Mouse (Mus musculus): ENCODE results near the gene Ric8b. TPM values are rescaled to one million over a fixed set of nuclear protein-coding genes. Genes with fewer than 3 reads are reported as not detected.

The Ric8b gene
- polyA plus RNA-seq, 1 experiment from 2014 or later = 43.0 TPM

DNA sequence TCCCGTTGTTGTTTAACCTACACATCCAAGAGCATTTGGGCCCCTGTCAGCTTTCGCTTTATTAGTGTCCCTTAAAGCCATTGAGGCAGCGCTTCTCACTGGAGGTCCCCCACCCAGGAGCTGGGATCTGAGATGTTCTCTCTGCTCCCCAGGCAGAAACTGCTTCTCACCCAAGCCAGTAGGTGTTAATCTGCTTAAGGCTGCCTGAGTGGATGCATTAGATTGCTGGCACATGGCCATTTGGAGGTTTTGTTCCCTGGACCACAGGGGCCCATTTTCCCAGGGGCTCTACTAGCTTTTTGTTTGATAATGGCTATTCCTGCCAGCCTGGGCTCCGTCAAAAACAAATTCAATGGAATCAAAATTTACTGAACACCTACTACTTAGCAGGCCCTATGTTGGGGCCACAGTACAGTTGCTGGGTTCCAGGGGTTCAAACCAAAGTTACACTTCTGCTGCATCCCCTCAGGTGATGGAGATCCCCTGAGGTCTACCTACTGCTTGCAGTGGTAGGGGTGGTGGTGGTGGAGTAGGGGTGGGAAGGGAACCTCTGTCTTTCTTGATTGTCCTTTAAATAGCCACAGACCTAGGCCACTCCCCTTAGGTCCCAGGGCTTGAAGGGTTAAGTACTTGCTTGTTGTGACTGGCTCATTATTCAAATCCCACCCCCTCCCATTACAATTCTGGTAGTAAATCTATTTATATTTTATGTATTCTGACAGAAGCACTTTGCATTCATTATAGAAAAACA, 28.1 kb upstream of the Ric8b start:
- Histone ChIP-seq H3K9ac (ENCODE audit: low read depth, low read length) (no peak overlapping the region), H3K4me1 (ENCODE audit: control insufficient read depth, insufficient read depth, low read depth, low read length) (no peaks in the 10 kb centered on the region), H3K4me2 (ENCODE audit: low read length) (no peak overlapping the region), H3K27me3 (replicated peaks; ENCODE audit: control insufficient read depth, insufficient read depth, low read length) (no peaks in the 10 kb centered on the region), H3K27ac (ENCODE audit: low read depth, low read length) (no peak overlapping the region), H3K4me3 (ENCODE audit: low read length) (no peak overlapping the region), H3K9me3 (ENCODE audit: control insufficient read depth, low read length) (no peaks in the 10 kb centered on the region), H3K36me3 (ENCODE audit: control insufficient read depth, insufficient read depth, low read length) (no peaks in the 10 kb centered on the region)
- ATAC-seq = no peak
- WGBS = 51% methylated on average over 4 of the region's 4 CpGs

DNA sequence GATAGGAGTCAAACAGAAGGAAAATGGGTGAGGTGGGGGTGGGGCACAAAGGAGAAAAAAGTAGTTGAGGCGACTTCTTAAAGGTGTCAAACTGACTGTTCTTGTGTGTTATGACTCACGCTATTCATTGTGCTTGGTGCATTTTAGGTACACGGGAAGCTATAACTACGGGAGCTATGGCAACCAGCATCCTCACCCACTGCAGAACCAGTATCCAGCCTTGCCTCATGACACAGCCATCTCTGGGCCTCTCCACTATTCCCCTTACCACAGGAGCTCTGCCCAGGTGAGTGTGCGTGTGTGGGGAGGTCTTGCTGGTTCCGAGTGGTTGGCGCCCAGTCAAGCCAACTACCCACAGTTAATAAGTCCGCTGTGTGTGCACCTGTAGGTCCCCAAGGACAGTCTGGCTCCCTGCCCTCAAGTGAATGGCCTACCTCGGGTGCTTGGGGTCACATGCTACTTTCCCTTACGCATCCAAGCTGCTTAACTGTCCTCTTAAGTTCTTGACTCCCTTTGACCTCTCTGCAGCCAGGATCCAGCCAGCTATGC, 21.5 kb upstream of the Ric8b start:
- Histone ChIP-seq H3K4me2 (ENCODE audit: low read length) (no peak overlapping the region), H3K27ac (ENCODE audit: low read depth, low read length) (no peak overlapping the region), H3K4me1 (ENCODE audit: control insufficient read depth, insufficient read depth, low read depth, low read length) (no peaks in the 10 kb centered on the region), H3K27me3 (replicated peaks; ENCODE audit: control insufficient read depth, insufficient read depth, low read length) (no peaks in the 10 kb centered on the region), H3K36me3 (ENCODE audit: control insufficient read depth, insufficient read depth, low read length) (no peaks in the 10 kb centered on the region), H3K4me3 (ENCODE audit: low read length) (no peak overlapping the region), H3K9me3 (ENCODE audit: control insufficient read depth, low read length) (no peaks in the 10 kb centered on the region), H3K9ac (ENCODE audit: low read depth, low read length) (no peak overlapping the region)
- whole genome bisulfite sequencing = 92% methylated on average over 10 of the region's 10 CpGs
- ATAC-seq = no peak

DNA sequence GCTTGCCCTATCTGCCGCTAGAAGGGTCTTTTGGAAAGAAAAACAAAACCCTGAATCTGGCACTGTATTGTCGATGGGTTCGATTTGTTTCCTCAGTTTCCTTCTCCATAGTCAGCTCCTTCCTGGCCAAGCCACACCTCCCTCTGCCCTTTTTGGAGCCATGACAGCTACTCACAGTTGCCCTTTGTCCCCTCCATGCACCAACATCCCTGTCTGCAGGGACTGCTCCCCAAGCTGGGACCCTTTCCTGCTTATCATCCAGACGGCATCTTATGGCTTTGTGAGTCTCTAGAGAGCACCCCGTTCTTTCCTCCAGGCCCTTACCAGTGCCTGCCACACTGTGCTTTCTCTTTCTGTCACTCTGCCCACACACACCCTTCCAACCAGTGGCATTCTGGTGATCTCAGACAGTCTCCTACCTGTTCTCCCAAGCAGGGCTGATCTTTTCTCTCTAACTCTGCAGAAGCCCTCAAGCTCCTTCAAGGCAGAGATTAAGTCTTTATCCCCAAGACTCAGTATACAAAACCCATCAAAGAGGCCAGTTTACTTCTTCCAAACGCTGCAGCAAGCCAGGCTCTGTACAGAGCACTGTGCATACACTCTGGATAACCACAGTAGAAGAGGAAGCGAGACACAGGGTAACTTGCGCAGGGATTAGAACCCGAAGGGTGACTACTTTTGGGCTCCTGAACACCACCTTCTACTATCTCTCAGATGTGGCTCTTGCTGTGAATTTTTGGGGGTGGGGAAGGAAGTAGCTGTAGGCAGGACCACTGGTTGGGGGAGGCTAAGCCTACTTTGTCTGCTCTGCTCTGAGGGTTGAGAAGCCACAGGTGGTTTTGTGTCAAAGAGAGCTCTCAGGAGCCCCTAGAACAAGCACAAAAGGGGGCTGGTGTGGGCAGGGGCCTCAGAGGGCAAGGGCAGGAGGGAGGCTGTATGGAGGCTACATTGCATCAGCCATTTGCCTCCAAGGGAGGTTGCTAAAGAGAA, 20.2 kb upstream of the Ric8b start:
- WGBS = 76% methylated on average over 9 of the region's 9 CpGs
- Histone ChIP-seq H3K36me3 (ENCODE audit: control insufficient read depth, insufficient read depth, low read length) (no peaks in the 10 kb centered on the region), H3K4me1 (ENCODE audit: control insufficient read depth, insufficient read depth, low read depth, low read length) (no peaks in the 10 kb centered on the region)

DNA sequence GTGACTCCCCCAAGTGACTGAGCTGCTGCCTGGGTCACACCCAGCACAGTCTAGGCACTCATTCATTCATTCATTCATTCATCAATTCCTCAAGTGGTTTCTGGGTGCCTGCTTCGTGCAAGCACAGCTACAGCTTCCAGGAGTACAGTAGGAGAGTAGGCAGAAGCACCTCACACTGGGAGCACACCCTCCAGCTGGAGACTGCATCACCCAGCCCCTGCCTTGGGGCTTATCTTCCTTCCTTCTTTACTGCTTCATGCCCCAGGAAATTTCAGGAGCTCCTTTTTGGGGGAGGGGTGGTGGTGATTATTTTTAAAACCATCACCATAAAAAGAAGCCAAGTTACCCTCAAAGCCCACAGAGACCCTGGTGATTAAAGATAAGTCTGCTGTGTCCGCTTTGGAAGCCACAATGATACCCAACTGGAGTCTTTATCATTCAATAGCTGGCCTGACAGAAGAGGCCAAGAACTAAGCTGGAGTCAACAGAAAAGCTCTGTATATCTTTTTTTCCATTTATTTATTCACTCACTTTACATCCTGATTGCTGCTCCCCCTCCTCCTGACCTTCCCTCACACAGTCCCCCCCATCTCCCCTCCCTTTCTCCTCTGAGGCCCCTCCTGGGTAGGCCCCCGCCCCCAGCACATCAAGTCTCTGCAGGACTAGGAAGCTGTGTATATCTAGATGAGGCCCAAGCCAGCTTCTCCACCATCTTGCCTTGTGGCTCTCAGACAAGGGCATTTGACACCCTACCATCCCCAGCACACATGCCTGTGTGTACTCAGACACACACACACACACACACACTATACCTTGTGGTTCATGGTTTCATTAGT, 19.1 kb upstream of the Ric8b start:
- no peaks in the 10 kb centered on the region for H3K36me3 ChIP-seq (ENCODE audit: control insufficient read depth, insufficient read depth, low read length)
- H3K9me3 ChIP-seq (ENCODE audit: control insufficient read depth, low read length) = no peaks in the 10 kb centered on the region
- peaks cover 4% of the 10 kb centered on the region for H3K4me1 ChIP-seq (ENCODE audit: control insufficient read depth, insufficient read depth, low read depth, low read length)
- no peaks in the 10 kb centered on the region for H3K27me3 ChIP-seq (replicated peaks; ENCODE audit: control insufficient read depth, insufficient read depth, low read length)
- H3K9ac ChIP-seq (ENCODE audit: low read depth, low read length) = no peak overlapping the region
- H3K4me3 ChIP-seq (ENCODE audit: low read length) = no peak overlapping the region
- WGBS = 72% methylated on average over 3 of the region's 3 CpGs
- H3K27ac ChIP-seq (ENCODE audit: low read depth, low read length) = no peak overlapping the region
- no peak for ATAC-seq
- H3K4me2 ChIP-seq (ENCODE audit: low read length) = no peak overlapping the region

More for the DNA sequence above, 20.2 kb upstream of the Ric8b start:
- ATAC-seq = no peak
- no peak overlapping the region for H3K9ac ChIP-seq (ENCODE audit: low read depth, low read length)
- H3K27ac ChIP-seq (ENCODE audit: low read depth, low read length) = no peak overlapping the region
- no peaks in the 10 kb centered on the region for H3K9me3 ChIP-seq (ENCODE audit: control insufficient read depth, low read length)
- no peak overlapping the region for H3K4me3 ChIP-seq (ENCODE audit: low read length)
- no peaks in the 10 kb centered on the region for H3K27me3 ChIP-seq (replicated peaks; ENCODE audit: control insufficient read depth, insufficient read depth, low read length)
- no peak overlapping the region for H3K4me2 ChIP-seq (ENCODE audit: low read length)

DNA sequence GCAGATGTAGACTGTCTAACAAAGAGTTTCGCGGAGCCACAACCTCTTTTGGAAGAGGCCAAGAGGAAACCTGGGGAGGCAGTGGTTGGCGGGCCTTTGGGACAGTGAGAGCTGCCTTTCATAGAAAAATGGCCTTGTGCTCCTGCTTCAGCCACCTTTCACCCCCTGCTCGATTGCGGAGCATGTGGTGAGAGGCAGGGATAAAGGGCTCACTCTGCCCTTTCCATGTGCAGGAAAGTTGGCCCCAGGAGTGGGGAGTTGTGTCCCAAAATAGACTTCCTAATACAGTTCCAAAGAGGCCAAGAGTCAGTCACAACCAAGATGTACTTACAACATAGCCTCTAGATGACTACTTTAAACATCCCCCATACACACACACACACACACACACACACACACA, 15.7 kb upstream of the Ric8b start:
- H3K4me2 ChIP-seq (ENCODE audit: low read length) = no peak overlapping the region
- no peaks in the 10 kb centered on the region for H3K9me3 ChIP-seq (ENCODE audit: control insufficient read depth, low read length)
- WGBS = 65% methylated on average over 5 of the region's 5 CpGs
- H3K27ac ChIP-seq (ENCODE audit: low read depth, low read length) = no peak overlapping the region
- no peak overlapping the region for H3K4me3 ChIP-seq (ENCODE audit: low read length)
- H3K36me3 ChIP-seq (ENCODE audit: control insufficient read depth, insufficient read depth, low read length) = no peaks in the 10 kb centered on the region
- no peaks in the 10 kb centered on the region for H3K27me3 ChIP-seq (replicated peaks; ENCODE audit: control insufficient read depth, insufficient read depth, low read length)
- peaks cover 13% of the 10 kb centered on the region for H3K4me1 ChIP-seq (ENCODE audit: control insufficient read depth, insufficient read depth, low read depth, low read length)
- no peak overlapping the region for H3K9ac ChIP-seq (ENCODE audit: low read depth, low read length)
- ATAC-seq = no peak

DNA sequence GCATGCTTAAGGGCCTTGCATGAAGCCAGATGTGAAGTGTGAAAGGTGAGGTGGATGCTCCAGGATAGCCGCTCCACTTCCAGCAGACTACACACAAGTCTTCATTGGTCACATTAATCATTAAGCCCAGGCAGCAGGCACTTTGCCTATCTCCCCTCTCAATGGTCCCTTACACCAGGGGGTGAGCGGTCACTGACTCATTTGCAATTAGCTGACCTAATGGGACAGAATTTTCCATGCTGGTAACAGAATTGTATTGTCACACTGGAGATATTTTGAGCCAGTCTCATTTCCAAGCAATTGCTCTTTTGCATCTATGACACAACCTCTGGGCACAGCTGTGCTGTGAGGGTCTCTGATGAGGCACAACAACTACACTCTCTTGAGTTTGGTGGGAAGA, 15.2 kb upstream of the Ric8b start:
- WGBS = 80% methylated on average over 2 of the region's 2 CpGs

DNA sequence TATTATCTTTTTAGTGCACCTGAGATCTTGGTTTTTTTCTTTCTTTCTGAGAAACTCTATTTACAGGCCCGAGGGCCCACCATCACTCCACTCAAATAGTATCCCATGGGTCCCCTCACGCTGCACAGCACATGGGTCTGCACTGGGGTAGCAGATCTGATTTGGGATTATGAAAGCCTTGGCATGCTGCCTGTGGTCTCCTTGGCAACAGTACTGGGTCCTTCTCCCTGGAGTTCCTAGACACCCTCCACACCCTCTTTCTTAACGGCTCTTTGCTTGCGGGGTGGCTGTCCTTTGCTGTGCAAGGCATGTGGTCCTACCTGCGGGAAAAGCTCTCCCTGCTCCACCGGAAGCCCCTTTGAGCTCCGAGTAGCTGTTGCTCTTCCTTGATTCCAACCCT, 14.1 kb upstream of the Ric8b start:
- ATAC-seq = peak; percentile 38; the same call in 1 of the 2 replicates

More for the DNA sequence above, 15.2 kb upstream of the Ric8b start:
- no peak overlapping the region for H3K4me3 ChIP-seq (ENCODE audit: low read length)
- H3K4me1 ChIP-seq (ENCODE audit: control insufficient read depth, insufficient read depth, low read depth, low read length) = peaks cover 13% of the 10 kb centered on the region
- H3K4me2 ChIP-seq (ENCODE audit: low read length) = no peak overlapping the region
- H3K27ac ChIP-seq (ENCODE audit: low read depth, low read length) = no peak overlapping the region
- no peak for ATAC-seq
- no peak overlapping the region for H3K9ac ChIP-seq (ENCODE audit: low read depth, low read length)
- no peaks in the 10 kb centered on the region for H3K9me3 ChIP-seq (ENCODE audit: control insufficient read depth, low read length)
- no peaks in the 10 kb centered on the region for H3K36me3 ChIP-seq (ENCODE audit: control insufficient read depth, insufficient read depth, low read length)
- H3K27me3 ChIP-seq (replicated peaks; ENCODE audit: control insufficient read depth, insufficient read depth, low read length) = no peaks in the 10 kb centered on the region

DNA sequence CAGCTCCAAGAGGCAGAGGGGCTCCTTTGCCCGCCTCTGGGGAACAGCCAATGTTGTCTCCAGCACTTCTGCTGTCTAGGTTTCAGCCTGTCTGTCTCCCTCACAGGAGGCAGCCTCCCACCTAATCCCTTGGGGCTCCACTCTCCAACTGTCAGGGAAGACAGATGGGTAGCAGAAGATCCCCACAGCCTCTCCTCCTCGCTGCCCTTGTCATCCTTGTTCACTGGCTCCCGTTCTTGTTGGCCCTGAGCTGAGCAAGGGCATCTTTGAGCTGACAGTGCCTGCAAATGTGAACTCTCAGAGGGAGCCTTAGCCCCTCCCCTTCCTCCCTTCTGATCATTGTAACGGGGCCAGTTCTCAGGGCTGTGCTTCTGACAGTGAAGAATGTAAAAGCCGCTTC, 13.7 kb upstream of the Ric8b start:
- Histone ChIP-seq H3K4me1 (ENCODE audit: control insufficient read depth, insufficient read depth, low read depth, low read length) (peaks cover 19% of the 10 kb centered on the region), H3K9ac (ENCODE audit: low read depth, low read length) (0 out of 2 replicates have a peak overlapping the region, but pooled peaks have one; percentile 16), H3K4me3 (ENCODE audit: low read length) (no peak overlapping the region), H3K4me2 (ENCODE audit: low read length) (peak overlapping the region; percentile 27), H3K9me3 (ENCODE audit: control insufficient read depth, low read length) (no peaks in the 10 kb centered on the region), H3K27me3 (replicated peaks; ENCODE audit: control insufficient read depth, insufficient read depth, low read length) (no peaks in the 10 kb centered on the region), H3K36me3 (ENCODE audit: control insufficient read depth, insufficient read depth, low read length) (no peaks in the 10 kb centered on the region), H3K27ac (ENCODE audit: low read depth, low read length) (peak overlapping the region; percentile 58; the same call in 1 of the 2 replicates)
- ATAC-seq = peak; percentile 65
- WGBS = 12% methylated on average over 5 of the region's 5 CpGs

More for the DNA sequence above, 14.1 kb upstream of the Ric8b start:
- H3K4me1 ChIP-seq (ENCODE audit: control insufficient read depth, insufficient read depth, low read depth, low read length) = peaks cover 19% of the 10 kb centered on the region
- H3K4me3 ChIP-seq (ENCODE audit: low read length) = no peak overlapping the region
- H3K9ac ChIP-seq (ENCODE audit: low read depth, low read length) = 0 out of 2 replicates have a peak overlapping the region, but pooled peaks have one; percentile 16
- WGBS = 34% methylated on average over 7 of the region's 7 CpGs
- H3K4me2 ChIP-seq (ENCODE audit: low read length) = peak overlapping the region; percentile 27; the same call in 1 of the 2 replicates
- H3K27ac ChIP-seq (ENCODE audit: low read depth, low read length) = peak overlapping the region; percentile 58; the same call in 1 of the 2 replicates
- H3K36me3 ChIP-seq (ENCODE audit: control insufficient read depth, insufficient read depth, low read length) = no peaks in the 10 kb centered on the region
- H3K9me3 ChIP-seq (ENCODE audit: control insufficient read depth, low read length) = no peaks in the 10 kb centered on the region
- H3K27me3 ChIP-seq (replicated peaks; ENCODE audit: control insufficient read depth, insufficient read depth, low read length) = no peaks in the 10 kb centered on the region
